Mouse (Mus musculus): ENCODE measurements at regions not wholly inside any gene's neighbourhood (a gene's known extent, or its start where the extent isn't known, plus 50 kb on each side); places are given as distances from the start of the nearest gene placed in this dataset.

GRCm38 (mm10) chr8:126790214-126790613 lies 155.4 kb downstream of the Tomm20 start:
- no peak for TF ChIP-seq CTCF (IDR thresholded peaks at IDR 0.05; ENCODE audit: low read depth, low read length)
- TF ChIP-seq POLR2A (IDR thresholded peaks at IDR 0.05; ENCODE audit: borderline replicate concordance, low read depth, low read length), result no peak

Data from bone marrow macrophage, adult 2 months (primary cell).